In the genomic region with DNA sequence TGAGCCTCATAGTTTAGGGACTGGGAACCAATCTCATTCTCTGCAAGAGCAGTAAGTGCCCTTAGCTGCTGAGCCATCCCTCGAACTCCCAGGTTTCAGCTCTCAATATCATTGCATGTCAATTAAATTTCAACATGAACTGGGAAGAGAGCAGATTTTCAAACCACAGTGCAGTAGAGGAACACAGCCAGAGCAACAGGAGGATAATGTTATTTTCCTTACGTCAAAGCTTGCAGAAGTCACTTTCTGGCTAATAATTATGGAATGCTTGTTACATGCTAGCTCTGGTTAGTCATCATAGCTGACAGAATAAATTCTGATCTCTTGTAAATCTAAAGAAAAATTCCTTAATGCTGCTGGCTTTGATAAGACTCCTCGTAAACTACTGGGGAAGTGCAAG, we compare ENCODE assay signal across 23 mouse cellular contexts.
DNase-seq lines count a peak whose midpoint lies in the region; ATAC-seq and TF ChIP-seq lines count a peak whose summit lies in the region.
"Had no signal": no experiment of that assay in that cellular context is flagged by ENCODE, and none has a peak within 500 bp of the region (broad histone marks: within the 10 kb centered on the region; RNA-seq: fewer than 3 reads in every experiment).

No protein-coding gene starts in this region.

- no peak for TF ChIP-seq CTCF in kidney, postnatal 0 days (IDR thresholded peaks at IDR 0.05; ENCODE audit: low read depth)
- no peak for TF ChIP-seq CTCF in lung, postnatal 0 days (IDR thresholded peaks at IDR 0.05)
- TF ChIP-seq CTCF in embryonic fibroblast, embryonic 13.5 days (IDR thresholded peaks at IDR 0.05; ENCODE audit: borderline replicate concordance, insufficient read depth, low read length) = no peak

- ATAC-seq in kidney, postnatal 0 days (replicated peaks; ENCODE audit: low FRiP score, low read depth) = no peak
- no peak for ATAC-seq in lung, postnatal 0 days
- ATAC-seq: activated CD4-positive, CD25-positive, alpha-beta regulatory T cell, adult 4 months; forebrain, embryonic 14.5 days; forebrain, embryonic 16.5 days; Patski had no signal

- no peaks in the 10 kb centered on the region for H3K27me3 ChIP-seq in kidney, postnatal 0 days (ENCODE audit: insufficient read depth, low read length)
- no peaks in the 10 kb centered on the region for H3K27me3 ChIP-seq in lung, postnatal 0 days (replicated peaks; ENCODE audit: insufficient read depth, low read length)
- H3K27me3 ChIP-seq: embryonic facial prominence, embryonic 12.5 days; Patski had no signal

- TF ChIP-seq POLR2A in embryonic fibroblast, embryonic 13.5 days (IDR thresholded peaks at IDR 0.05; ENCODE audit: low read depth, low read length) = no peak

- no peaks in the 10 kb centered on the region for H3K36me3 ChIP-seq in kidney, postnatal 0 days (ENCODE audit: insufficient read depth, low read length)
- H3K36me3 ChIP-seq in lung, postnatal 0 days (ENCODE audit: insufficient read depth, low read length) = no peaks in the 10 kb centered on the region
- H3K36me3 ChIP-seq: embryonic facial prominence, embryonic 10.5 days; embryonic facial prominence, embryonic 12.5 days; forebrain, embryonic 10.5 days; forebrain, embryonic 12.5 days had no signal

- TF ChIP-seq EP300 in lung, postnatal 0 days (IDR thresholded peaks at IDR 0.05) = no peak

- H3K9ac ChIP-seq in kidney, postnatal 0 days (ENCODE audit: low read depth, low read length) = no peak overlapping the region
- H3K9ac ChIP-seq in lung, postnatal 0 days (replicated peaks; ENCODE audit: low read depth) = no peak overlapping the region
- H3K9ac ChIP-seq: embryonic facial prominence, embryonic 12.5 days; forebrain, embryonic 12.5 days had no signal

- H3K27ac ChIP-seq in kidney, postnatal 0 days = no peak overlapping the region
- H3K27ac ChIP-seq in lung, postnatal 0 days (ENCODE audit: low read length) = no peak overlapping the region
- peak overlapping the region; percentile 95 for H3K27ac ChIP-seq in embryonic fibroblast, embryonic 13.5 days (ENCODE audit: insufficient read depth, low read length)
- H3K27ac ChIP-seq: embryonic facial prominence, embryonic 10.5 days; embryonic facial prominence, embryonic 12.5 days; forebrain, embryonic 10.5 days; forebrain, embryonic 12.5 days had no signal

- no peaks in the 10 kb centered on the region for H3K9me3 ChIP-seq in kidney, postnatal 0 days (replicated peaks; ENCODE audit: low read length)
- H3K9me3 ChIP-seq in lung, postnatal 0 days (ENCODE audit: low read length) = no peaks in the 10 kb centered on the region
- H3K9me3 ChIP-seq: embryonic facial prominence, embryonic 10.5 days; embryonic facial prominence, embryonic 12.5 days; forebrain, embryonic 10.5 days; forebrain, embryonic 12.5 days had no signal

- no peak overlapping the region for H3K4me2 ChIP-seq in kidney, postnatal 0 days (ENCODE audit: low read length)
- no peak overlapping the region for H3K4me2 ChIP-seq in lung, postnatal 0 days (replicated peaks; ENCODE audit: low read depth, low read length)
- H3K4me2 ChIP-seq: embryonic facial prominence, embryonic 12.5 days; forebrain, embryonic 12.5 days had no signal

- WGBS in kidney, postnatal 0 days = 56% methylated on average over 3 of the region's 3 CpGs
- WGBS in lung, postnatal 0 days = 61% methylated on average over 3 of the region's 3 CpGs

- DNase-seq in kidney, postnatal 0 days (ENCODE audit: low spot score) = peak; percentile 42
- no peak for DNase-seq in kidney, adult 18-20 months
- peak; percentile 7 for DNase-seq in lung, postnatal 0 days (ENCODE audit: low spot score)
- DNase-seq in lung, postnatal 36 days = no peak
- no peak for DNase-seq in testis, postnatal 10 days (ENCODE audit: low spot score)
- DNase-seq: adrenal gland, adult 8-10 months; adrenal gland, postnatal 14 days; adrenal gland, postnatal 36 days; cerebellum, adult 11-12 months; cerebellum, adult 2 months; cerebellum, adult 9-10 months; cerebellum, postnatal 10 days; cerebellum, postnatal 25 days had no signal

- H3K4me1 ChIP-seq in kidney, postnatal 0 days (replicated peaks; ENCODE audit: insufficient read depth, low read length) = 0 out of 2 replicates have a peak, but pooled peaks cover 6% of the 10 kb centered on the region
- no peaks in the 10 kb centered on the region for H3K4me1 ChIP-seq in lung, postnatal 0 days (ENCODE audit: insufficient read depth, low read depth, low read length)
- peaks cover 17% of the 10 kb centered on the region for H3K4me1 ChIP-seq in embryonic fibroblast, embryonic 13.5 days (ENCODE audit: control insufficient read depth, insufficient read depth, low read length)

- no peak overlapping the region for H3K4me3 ChIP-seq in kidney, postnatal 0 days (replicated peaks; ENCODE audit: low read depth, low read length)
- H3K4me3 ChIP-seq in lung, postnatal 0 days (ENCODE audit: low read depth, low read length) = no peak overlapping the region
- no peak overlapping the region for H3K4me3 ChIP-seq in embryonic fibroblast, embryonic 13.5 days (ENCODE audit: insufficient read depth, low read length)
- H3K4me3 ChIP-seq: embryonic facial prominence, embryonic 10.5 days; embryonic facial prominence, embryonic 12.5 days; erythroblast, embryonic 14.5 days; forebrain, embryonic 10.5 days; forebrain, embryonic 12.5 days had no signal

Comparison
In these comparisons a context has a peak if more than half of its experiments do, and no peak if none do; other contexts are left out.
1. DNase-seq: peak in kidney, postnatal 0 days (single experiment) and lung, postnatal 0 days (single experiment); none in kidney, adult 18-20 months (single experiment), lung, postnatal 36 days (single experiment) and testis, postnatal 10 days (single experiment).